Mouse (Mus musculus): ENCODE results near the gene Sept1.

DNA sequence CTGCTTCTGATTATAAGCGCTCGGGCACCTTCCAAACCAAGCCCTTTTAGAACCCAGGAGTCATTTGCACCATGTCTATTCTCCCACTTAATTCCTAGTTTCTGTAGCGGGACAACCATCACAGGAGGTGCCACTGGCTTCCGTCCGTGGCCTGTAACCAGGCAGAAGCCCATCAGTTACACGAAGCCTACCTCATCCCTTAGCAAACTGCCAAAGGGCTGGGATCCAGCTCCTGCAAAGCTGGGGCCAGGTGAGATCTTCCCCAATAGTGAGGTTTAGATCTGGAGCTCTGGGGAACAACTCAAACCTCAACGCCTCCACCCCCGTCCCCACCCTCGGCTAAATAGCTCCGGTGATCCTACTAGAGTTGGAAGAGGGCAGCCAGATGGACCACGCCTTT, 36.4 kb downstream of the Sept1 start:
- TF ChIP-seq CTCF (IDR thresholded peaks at IDR 0.05; ENCODE audit: borderline replicate concordance, insufficient read depth, low read depth, low read length) (no peak), POLR2A (IDR thresholded peaks at IDR 0.05; ENCODE audit: borderline replicate concordance, insufficient read depth, low read length) (no peak)

All from cerebellum, adult 2 months (tissue).